Comparison of ENCODE assay signal across 14 mouse cellular contexts in genomic region chr17:62676409-62676808, GRCm38 (mm10).
"Had no signal": no experiment of that assay in that cellular context is flagged by ENCODE, and none has a peak within 500 bp of the region (broad histone marks: within the 10 kb centered on the region; RNA-seq: fewer than 3 reads in every experiment).

No protein-coding gene starts in this region.

- H3K4me3 ChIP-seq: layer of hippocampus, adult 2 months; limb, embryonic 12.5 days; liver, embryonic 13.5 days; megakaryocyte, embryonic 14.5 days; midbrain, embryonic 12.5 days; neural tube, embryonic 15.5 days had no signal

- H3K27me3 ChIP-seq: limb, embryonic 12.5 days; liver, embryonic 13.5 days; megakaryocyte, embryonic 14.5 days; midbrain, embryonic 12.5 days; neural tube, embryonic 15.5 days had no signal

- H3K4me1 ChIP-seq: liver, embryonic 13.5 days; megakaryocyte, embryonic 14.5 days; neural tube, embryonic 15.5 days had no signal

- H3K36me3 ChIP-seq: limb, embryonic 12.5 days; liver, embryonic 13.5 days; midbrain, embryonic 12.5 days; neural tube, embryonic 15.5 days had no signal

- H3K27ac ChIP-seq: layer of hippocampus, adult 2 months; limb, embryonic 12.5 days; liver, embryonic 13.5 days; macrophage; midbrain, embryonic 12.5 days; neural tube, embryonic 15.5 days had no signal

- H3K9ac ChIP-seq: limb, embryonic 12.5 days; liver, embryonic 13.5 days; liver, postnatal 0 days; midbrain, embryonic 12.5 days; neural tube, embryonic 15.5 days had no signal

- DNase-seq: kidney, postnatal 10 days; kidney, postnatal 4 days; liver; liver, embryonic 13.5 days; liver, postnatal 0 days; right cerebral cortex, adult 18-20 months; thymus, adult 2 months; thymus, postnatal 25 days had no signal

- H3K4me2 ChIP-seq: limb, embryonic 12.5 days; liver, embryonic 13.5 days; midbrain, embryonic 12.5 days; neural tube, embryonic 15.5 days had no signal

- ATAC-seq: liver, postnatal 0 days had no signal

- H3K9me3 ChIP-seq: limb, embryonic 12.5 days; liver, embryonic 13.5 days; midbrain, embryonic 12.5 days; neural tube, embryonic 15.5 days had no signal
